Mouse (Mus musculus): ENCODE data around the gene Arhgap9.

DNA sequence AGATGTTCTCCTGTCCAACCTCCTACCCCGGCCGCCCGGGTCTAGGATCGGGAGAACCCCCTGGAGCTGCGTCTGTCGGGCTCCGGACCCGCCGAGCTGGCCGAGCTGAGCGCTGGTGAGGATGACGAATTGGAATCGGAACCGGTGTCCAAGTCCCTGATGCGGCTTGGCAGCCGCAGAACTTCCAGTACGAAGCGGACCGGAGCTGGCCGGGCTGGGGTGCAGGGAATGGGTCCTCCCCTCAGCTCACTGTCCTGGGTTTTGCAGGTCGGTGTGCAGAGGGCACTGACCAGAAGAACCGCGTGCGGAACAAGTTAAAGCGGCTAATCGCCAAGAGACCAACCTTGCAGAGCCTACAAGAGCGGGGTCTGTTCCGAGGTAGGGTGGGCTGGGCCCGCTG lies 5.1 kb downstream of the Arhgap9 start:
- TF ChIP-seq CTCF (IDR thresholded peaks at IDR 0.05) (no peak), POLR2A (IDR thresholded peaks at IDR 0.05; ENCODE audit: insufficient read depth, low read depth, low read length) (no peak)

Measured in heart, adult 2 months (tissue).